Mouse (Mus musculus) liver, embryonic 14.5 days (tissue): ENCODE data around the gene Unc80.

Experiments used
- CTCF ChIP-seq: IDR thresholded peaks from 2 replicates; pipeline ENCODE4 v1.5.1; 2016; ENCODE audit warnings: antibody characterized with exemption, low read depth, control low read depth
- EP300 ChIP-seq: IDR thresholded peaks from 2 replicates; pipeline ENCODE4 v1.6.1; 2016; ENCODE audit warnings: antibody characterized with exemption, low read depth

GRCm38 (mm10) chr1:66426073-66426472 is 42.1 kb upstream of the Unc80 start:
- TF ChIP-seq EP300, result no peak
- no peak for TF ChIP-seq CTCF
